Mouse (Mus musculus) embryonic facial prominence, embryonic 11.5 days (tissue): Measurements from ENCODE around the gene Gm45799. TPM values are rescaled to one million over a fixed set of nuclear protein-coding genes. Genes with fewer than 3 reads are reported as not detected.
A peak's percentile ranks its signal among the peaks of the same experiment; 100 is the strongest.

Experiments
- ATAC-seq: fragments of 200-750 bp; cut with Nextera tagmentation; replicated peaks from 2 replicates; pipeline ENCODE4 v1.8.0; 2017; ENCODE audit warnings: low read depth; ENCODE audit not compliant: insufficient number of reproducible peaks, low FRiP score, low TSS enrichment
- DNase-seq: peaks from one replicate; pipeline ENCODE4 v3.0.0-alpha.2; 2015; ENCODE audit warnings: low spot score
- H3K27ac ChIP-seq: fragments of 300-500 bp; sonication (generic); replicated peaks from 2 replicates; pipeline ENCODE4 v1.5.1; 2014; ENCODE audit warnings: mild to moderate bottlenecking, low read depth, low read length, control low read depth
- H3K27me3 ChIP-seq: fragments of 300-500 bp; sonication (generic); 2 replicates; pipeline ENCODE4 v1.6.1; 2014; ENCODE audit warnings: mild to moderate bottlenecking, low read length, moderate library complexity, mixed read lengths; ENCODE audit not compliant: control insufficient read depth, insufficient read depth
- H3K36me3 ChIP-seq: fragments of 300-500 bp; sonication (generic); replicated peaks from 2 replicates; pipeline ENCODE4 v1.6.1; 2014; ENCODE audit warnings: low read depth, mild to moderate bottlenecking, low read length, moderate library complexity, mixed read lengths; ENCODE audit not compliant: control insufficient read depth, insufficient read depth
- H3K4me1 ChIP-seq: fragments of 300-500 bp; sonication (generic); 2 replicates; pipeline ENCODE4 v1.6.1; 2014; ENCODE audit warnings: low read length, mixed read lengths; ENCODE audit not compliant: control insufficient read depth, insufficient read depth
- H3K4me2 ChIP-seq: fragments of 300-500 bp; sonication (generic); 2 replicates; pipeline ENCODE4 v1.6.1; 2014; ENCODE audit warnings: low read depth, mild to moderate bottlenecking, control low read depth, low read length, moderate library complexity
- H3K4me3 ChIP-seq: fragments of 300-500 bp; sonication (generic); 2 replicates; pipeline ENCODE4 v1.5.1; 2014; ENCODE audit warnings: low read depth, low read length, control low read depth
- H3K9ac ChIP-seq: fragments of 300-500 bp; sonication (generic); replicated peaks from 2 replicates; pipeline ENCODE4 v1.6.1; 2014; ENCODE audit warnings: mild to moderate bottlenecking, control low read depth, low read length
- H3K9me3 ChIP-seq: fragments of 300-500 bp; sonication (generic); replicated peaks from 2 replicates; pipeline ENCODE4 v1.6.1; 2016; ENCODE audit warnings: mild to moderate bottlenecking, low read length, inconsistent platforms, mixed read lengths; ENCODE audit not compliant: control insufficient read depth
- WGBS: fragments of 180-500 bp; shearing (Covaris S2); extraction: QIAGEN DNeasy Blood & Tissue Kit; methylation state at CpG from one replicate; pipeline ENCODE4 v1.1.7; 2014; 5-methylcytosine and 5-hydroxymethylcytosine counted together
- polyA plus RNA-seq: library from polyadenylated mRNA; unstranded; fragments of >200 nt; fragmentation: Nextera tagmentation; extraction: Ambion mirVana; gene quantifications from 2 replicates; pipeline ENCODE4 v1.2.1, GENCODE M21; 2014

Gene Gm45799
- polyA plus RNA-seq = 7.7 and 11.4 TPM in 2 replicates

- peak; percentile 94 for ATAC-seq
- peaks cover 2% of the 10 kb centered on the region; the same call in 1 of the 2 replicates for H3K36me3 ChIP-seq
- peak within 1 kb of the TSS; percentile 84 for H3K9ac ChIP-seq
- no peaks in the 10 kb centered on the region for H3K9me3 ChIP-seq
- H3K27me3 ChIP-seq = no peaks in the 10 kb centered on the region
- DNase-seq = peak; percentile 100
- H3K4me3 ChIP-seq = peak within 1 kb of the TSS; percentile 80
- peaks cover 2% of the 10 kb centered on the region; the same call in 1 of the 2 replicates for H3K4me1 ChIP-seq
- H3K4me2 ChIP-seq = peak within 1 kb of the TSS; percentile 91
- WGBS = under 1% methylated on average over 43 of the region's 45 CpGs
- peak within 1 kb of the TSS; percentile 47; the same call in 1 of the 2 replicates for H3K27ac ChIP-seq
These were observed at the start of gene Gm45799, which contains the start of gene Arfip2 for GRCm38 (mm10) chr7:105640233-105640893. Gene Gm45799 (plus strand): TSS chr7:105640552. Gene Arfip2 (minus strand): TSS chr7:105640416.

DNA sequence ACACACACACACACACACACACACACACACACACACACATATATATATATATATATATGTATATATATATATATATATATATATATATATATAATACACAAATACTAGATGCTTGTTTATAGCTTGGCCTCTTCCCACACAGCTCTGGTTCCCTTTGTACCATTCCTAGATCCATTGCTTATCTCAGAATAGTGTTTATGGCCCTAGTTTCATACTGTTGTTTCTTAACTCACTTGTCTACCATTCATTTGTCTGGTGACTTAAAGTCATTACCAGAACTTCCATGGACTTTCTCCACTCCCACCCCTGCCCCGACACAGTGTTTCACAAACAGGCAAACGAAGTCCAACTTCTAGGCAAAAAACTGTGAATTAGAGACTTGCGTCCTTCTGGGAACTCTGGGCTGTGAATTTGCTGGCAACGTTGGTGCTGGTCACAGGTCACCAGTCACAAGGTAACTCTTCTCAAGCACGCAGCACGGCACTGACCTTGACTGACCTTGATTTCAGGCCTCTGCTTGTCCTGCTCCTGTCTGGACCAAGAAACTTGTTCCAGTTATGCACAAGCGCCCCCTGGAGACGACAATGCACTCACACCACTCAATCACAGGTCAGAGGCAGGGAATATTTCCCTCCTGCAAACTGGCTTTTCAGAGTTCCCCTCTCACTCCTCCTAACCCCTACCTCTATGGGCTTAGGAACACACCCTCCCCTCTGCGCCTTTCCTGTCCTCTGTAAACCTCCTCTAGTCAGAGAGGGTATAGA is 37.3 kb upstream of the Gm45799 start:
- Histone ChIP-seq H3K9me3 (no peaks in the 10 kb centered on the region), H3K4me3 (no peak overlapping the region), H3K4me1 (no peaks in the 10 kb centered on the region), H3K4me2 (no peak overlapping the region), H3K27ac (no peak overlapping the region), H3K36me3 (no peaks in the 10 kb centered on the region), H3K27me3 (no peaks in the 10 kb centered on the region), H3K9ac (no peak overlapping the region)
- DNase-seq (peak; percentile 75), ATAC-seq (0 out of 2 replicates have a peak, but pooled peaks have one; percentile 20)
- WGBS = 30% methylated on average over 9 of the region's 9 CpGs

GRCm38 (mm10) chr7:105608467-105608866 is 31.9 kb upstream of the Gm45799 start:
- DNase-seq (no peak), ATAC-seq (no peak)
- no peak overlapping the region for H3K9ac ChIP-seq

GRCm38 (mm10) chr7:105611767-105612166 is 28.6 kb upstream of the Gm45799 start:
- DNase-seq (no peak), ATAC-seq (no peak)
- Histone ChIP-seq H3K36me3 (peaks cover 10% of the 10 kb centered on the region), H3K9me3 (no peaks in the 10 kb centered on the region), H3K4me2 (no peak overlapping the region), H3K27me3 (no peaks in the 10 kb centered on the region), H3K27ac (no peak overlapping the region), H3K4me1 (no peaks in the 10 kb centered on the region), H3K4me3 (no peak overlapping the region), H3K9ac (no peak overlapping the region)
- WGBS = 83% methylated on average over 1 of the region's 1 CpGs

More at GRCm38 (mm10) chr7:105608467-105608866, 31.9 kb upstream of the Gm45799 start:
- Histone ChIP-seq H3K4me3 (no peak overlapping the region), H3K4me2 (no peak overlapping the region), H3K27ac (no peak overlapping the region), H3K27me3 (no peaks in the 10 kb centered on the region), H3K36me3 (peaks cover 10% of the 10 kb centered on the region), H3K9me3 (no peaks in the 10 kb centered on the region), H3K4me1 (no peaks in the 10 kb centered on the region)
- 87% methylated on average over 3 of the region's 3 CpGs for WGBS

DNA sequence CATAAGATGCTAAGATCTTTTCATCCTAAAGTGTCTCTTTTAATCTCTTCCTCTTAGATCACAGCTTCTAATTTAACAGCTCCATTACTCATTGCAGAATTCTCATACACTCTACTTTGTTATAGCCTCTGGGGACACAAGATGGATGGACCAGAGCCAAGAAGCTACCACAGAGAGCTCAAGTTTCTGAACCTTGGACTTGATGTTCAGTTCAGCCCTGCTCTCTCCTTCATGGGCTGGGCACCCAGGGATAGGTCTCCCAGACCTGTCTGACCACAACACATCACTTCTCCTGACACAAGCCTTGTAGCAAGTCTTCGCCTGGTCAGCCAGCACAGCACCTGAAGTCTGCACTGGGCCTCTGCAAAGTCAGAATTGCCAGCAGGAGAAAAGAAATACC is 26.0 kb upstream of the Gm45799 start:
- DNase-seq = no peak
- Histone ChIP-seq H3K27me3 (no peaks in the 10 kb centered on the region), H3K36me3 (peaks cover 10% of the 10 kb centered on the region), H3K9ac (no peak overlapping the region), H3K4me2 (no peak overlapping the region), H3K27ac (no peak overlapping the region), H3K4me3 (no peak overlapping the region), H3K9me3 (no peaks in the 10 kb centered on the region), H3K4me1 (no peaks in the 10 kb centered on the region)
- 91% methylated on average over 1 of the region's 1 CpGs for WGBS
- no peak for ATAC-seq

- Histone ChIP-seq H3K4me1 (no peaks in the 10 kb centered on the region), H3K27me3 (no peaks in the 10 kb centered on the region), H3K36me3 (peaks cover 7% of the 10 kb centered on the region), H3K4me3 (no peak overlapping the region), H3K9me3 (no peaks in the 10 kb centered on the region), H3K9ac (no peak overlapping the region), H3K27ac (no peak overlapping the region), H3K4me2 (no peak overlapping the region)
- ATAC-seq = no peak
- no peak for DNase-seq
- WGBS = 89% methylated on average over 1 of the region's 1 CpGs
These were observed 24.6 kb upstream of the Gm45799 start for GRCm38 (mm10) chr7:105615720-105616119.

- Histone ChIP-seq H3K9me3 (no peaks in the 10 kb centered on the region), H3K27ac (no peak overlapping the region), H3K9ac (no peak overlapping the region), H3K4me3 (no peak overlapping the region), H3K27me3 (no peaks in the 10 kb centered on the region), H3K36me3 (peaks cover 3% of the 10 kb centered on the region), H3K4me2 (no peak overlapping the region), H3K4me1 (no peaks in the 10 kb centered on the region)
- ATAC-seq (no peak), DNase-seq (no peak)
- WGBS = 86% methylated on average over 6 of the region's 6 CpGs
These were observed 23.8 kb upstream of the Gm45799 start for GRCm38 (mm10) chr7:105616561-105616960.

GRCm38 (mm10) chr7:105617810-105618209 is 22.5 kb upstream of the Gm45799 start:
- Histone ChIP-seq H3K9me3 (no peaks in the 10 kb centered on the region), H3K27me3 (no peaks in the 10 kb centered on the region), H3K36me3 (peaks cover 2% of the 10 kb centered on the region), H3K9ac (no peak overlapping the region), H3K4me3 (no peak overlapping the region), H3K4me1 (no peaks in the 10 kb centered on the region), H3K4me2 (no peak overlapping the region), H3K27ac (no peak overlapping the region)
- ATAC-seq (no peak), DNase-seq (no peak)
- WGBS = 92% methylated on average over 22 of the region's 22 CpGs
